Mouse (Mus musculus): ENCODE results near the gene Rbks. TPM values are rescaled to one million over a fixed set of nuclear protein-coding genes. Genes with fewer than 3 reads are reported as not detected.
"Not testable (repeated sequence)": the region's sequence is repeated elsewhere in the genome, so short reads cannot be mapped to it uniquely, and the experiment has no call there.

Rbks gene
- polyA plus RNA-seq, 1 experiment from 2014 or later = 8.0 TPM

DNA sequence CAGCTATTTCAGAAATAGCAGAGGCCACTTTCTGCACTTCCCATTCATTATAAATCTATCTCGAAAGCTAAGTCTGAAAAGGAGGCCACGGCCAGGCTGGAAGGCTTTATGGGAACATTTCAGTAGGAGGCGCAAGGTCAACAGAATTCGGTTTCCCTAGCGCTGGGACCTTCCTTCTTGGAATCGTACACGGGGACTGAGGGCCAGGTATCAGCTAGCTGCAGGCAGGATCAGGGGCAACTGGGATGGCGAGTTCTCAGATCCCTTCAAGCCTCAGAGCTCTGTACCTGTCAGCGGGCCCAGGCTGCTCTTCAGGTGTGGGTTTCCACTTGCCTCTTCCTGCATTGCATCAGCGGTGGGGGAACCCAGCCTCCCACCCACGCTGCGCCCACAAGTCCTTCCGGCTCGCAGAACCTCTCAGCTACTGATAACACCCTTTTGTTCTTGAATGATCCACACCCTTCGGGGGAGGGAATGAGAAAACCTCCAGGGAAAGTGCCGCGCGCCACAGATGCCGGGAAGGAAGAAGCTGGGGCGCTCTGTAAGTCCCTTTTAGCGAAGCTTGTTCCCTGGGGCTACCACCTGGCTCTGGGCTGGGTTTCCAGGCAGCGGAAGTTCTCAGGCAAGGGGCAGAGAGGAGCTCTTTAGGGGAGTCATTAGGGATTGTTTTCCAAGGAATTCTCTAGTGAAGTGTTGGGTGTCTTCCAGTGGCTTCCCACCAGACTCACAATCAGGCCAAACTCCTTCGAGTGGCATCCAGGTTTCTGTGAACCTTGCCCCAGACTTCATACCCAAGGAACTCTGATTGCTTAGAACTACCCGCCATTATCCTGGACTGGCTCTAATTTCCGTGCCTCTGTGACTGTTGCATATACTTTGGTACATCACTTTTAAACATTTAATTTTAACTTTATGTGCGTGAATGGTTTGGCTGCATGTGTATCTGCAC lies 100.7 kb downstream of the Rbks start, which contains the start of gene Mrpl33:
Gene Mrpl33 (plus strand): TSS at position 455 of the 949 bp plus-strand sequence.
- H3K9me3 ChIP-seq = no peaks in the 10 kb centered on the region
- H3K4me1 ChIP-seq = peaks cover 6% of the 10 kb centered on the region; the same call in 1 of the 2 replicates
- H3K9ac ChIP-seq = peak within 1 kb of the TSS; percentile 0; the same call in 1 of the 2 replicates
- peak within 1 kb of the TSS; percentile 53 for H3K4me2 ChIP-seq
- WGBS = 7% methylated on average over 26 of the region's 26 CpGs
- H3K27me3 ChIP-seq (replicated peaks) = no peaks in the 10 kb centered on the region
- H3K4me3 ChIP-seq (replicated peaks) = peak within 1 kb of the TSS; percentile 31
- H3K36me3 ChIP-seq = no peaks in the 10 kb centered on the region
- peak within 1 kb of the TSS; percentile 83 for H3K27ac ChIP-seq
- ATAC-seq (ENCODE audit: insufficient read depth, low FRiP score, low read depth) = peak; percentile 79

DNA sequence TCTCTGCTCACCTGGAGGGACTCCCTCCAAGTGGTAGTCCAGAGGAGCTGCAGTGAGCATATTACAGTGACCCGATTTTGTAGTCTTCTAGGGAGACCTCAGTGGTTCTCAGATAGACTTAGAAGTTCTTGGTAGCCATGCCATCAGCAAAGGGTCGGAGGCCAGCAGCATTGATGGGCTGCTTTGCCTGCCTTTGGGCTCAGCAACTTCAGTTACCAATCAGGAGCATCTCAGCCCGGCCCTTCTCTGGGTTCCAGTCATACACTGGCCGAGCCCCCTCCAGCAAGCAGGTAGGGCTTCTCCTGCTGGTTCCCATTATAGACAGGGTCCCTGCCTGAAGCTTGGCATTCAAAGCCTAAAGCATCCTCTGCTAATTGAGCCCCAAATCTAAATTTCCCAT lies 101.6 kb downstream of the Rbks start:
- Histone ChIP-seq H3K4me3 (replicated peaks) (no peak overlapping the region), H3K4me1 (peaks cover 6% of the 10 kb centered on the region; the same call in 1 of the 2 replicates), H3K27ac (peak overlapping the region; percentile 83), H3K27me3 (replicated peaks) (no peaks in the 10 kb centered on the region), H3K36me3 (no peaks in the 10 kb centered on the region), H3K4me2 (peak overlapping the region; percentile 53), H3K9me3 (no peaks in the 10 kb centered on the region), H3K9ac (no peak overlapping the region)
- WGBS = 68% methylated on average over 4 of the region's 4 CpGs
- ATAC-seq (ENCODE audit: insufficient read depth, low FRiP score, low read depth) = no peak

- Histone ChIP-seq H3K4me1 (peaks cover 6% of the 10 kb centered on the region; the same call in 1 of the 2 replicates), H3K27ac (no peak overlapping the region), H3K4me3 (replicated peaks) (no peak overlapping the region), H3K27me3 (replicated peaks) (no peaks in the 10 kb centered on the region), H3K4me2 (no peak overlapping the region), H3K9ac (no peak overlapping the region), H3K36me3 (no peaks in the 10 kb centered on the region), H3K9me3 (no peaks in the 10 kb centered on the region)
- WGBS = 91% methylated on average over 7 of the region's 7 CpGs
- no peak for ATAC-seq (ENCODE audit: insufficient read depth, low FRiP score, low read depth)
These were observed 106.3 kb downstream of the Rbks start for GRCm38 (mm10) chr5:31591122-31591521.

- Histone ChIP-seq H3K4me1 (0 out of 2 replicates have a peak, but pooled peaks cover 3% of the 10 kb centered on the region), H3K36me3 (no peaks in the 10 kb centered on the region), H3K9ac (no peak overlapping the region), H3K4me3 (replicated peaks) (no peak overlapping the region), H3K4me2 (no peak overlapping the region), H3K27ac (no peak overlapping the region), H3K27me3 (replicated peaks) (no peaks in the 10 kb centered on the region), H3K9me3 (no peaks in the 10 kb centered on the region)
- ATAC-seq (ENCODE audit: insufficient read depth, low FRiP score, low read depth) = peak; percentile 50; the same call in 1 of the 2 replicates
- WGBS = 66% methylated on average over 14 of the region's 14 CpGs
These were observed 107.6 kb downstream of the Rbks start for GRCm38 (mm10) chr5:31589711-31590319.

GRCm38 (mm10) chr5:31588672-31589071 lies 108.8 kb downstream of the Rbks start:
- not testable (repeated sequence) for H3K9ac ChIP-seq; H3K9me3 ChIP-seq; H3K27ac ChIP-seq; H3K27me3 ChIP-seq (replicated peaks); H3K36me3 ChIP-seq; H3K4me2 ChIP-seq; H3K4me3 ChIP-seq (replicated peaks); ATAC-seq (ENCODE audit: insufficient read depth, low FRiP score, low read depth); H3K4me1 ChIP-seq
- 87% methylated on average over 8 of the region's 8 CpGs for WGBS

GRCm38 (mm10) chr5:31588016-31588415 lies 109.4 kb downstream of the Rbks start:
- no peaks in the 10 kb centered on the region for H3K9me3 ChIP-seq
- no peak overlapping the region for H3K4me3 ChIP-seq (replicated peaks)
- H3K9ac ChIP-seq = no peak overlapping the region
- no peak for ATAC-seq (ENCODE audit: insufficient read depth, low FRiP score, low read depth)
- H3K27ac ChIP-seq = no peak overlapping the region
- H3K36me3 ChIP-seq = no peaks in the 10 kb centered on the region
- no peaks in the 10 kb centered on the region for H3K27me3 ChIP-seq (replicated peaks)
- WGBS = 75% methylated on average over 2 of the region's 2 CpGs
- H3K4me1 ChIP-seq = 0 out of 2 replicates have a peak, but pooled peaks cover 3% of the 10 kb centered on the region
- no peak overlapping the region for H3K4me2 ChIP-seq

- Histone ChIP-seq H3K4me1 (0 out of 2 replicates have a peak, but pooled peaks cover 3% of the 10 kb centered on the region), H3K36me3 (no peaks in the 10 kb centered on the region), H3K27me3 (replicated peaks) (no peaks in the 10 kb centered on the region), H3K9me3 (no peaks in the 10 kb centered on the region), H3K9ac (no peak overlapping the region), H3K4me2 (no peak overlapping the region), H3K27ac (no peak overlapping the region), H3K4me3 (replicated peaks) (no peak overlapping the region)
- WGBS = 85% methylated on average over 4 of the region's 4 CpGs
- no peak for ATAC-seq (ENCODE audit: insufficient read depth, low FRiP score, low read depth)
These were observed 111.9 kb downstream of the Rbks start for GRCm38 (mm10) chr5:31585526-31585925.

DNA sequence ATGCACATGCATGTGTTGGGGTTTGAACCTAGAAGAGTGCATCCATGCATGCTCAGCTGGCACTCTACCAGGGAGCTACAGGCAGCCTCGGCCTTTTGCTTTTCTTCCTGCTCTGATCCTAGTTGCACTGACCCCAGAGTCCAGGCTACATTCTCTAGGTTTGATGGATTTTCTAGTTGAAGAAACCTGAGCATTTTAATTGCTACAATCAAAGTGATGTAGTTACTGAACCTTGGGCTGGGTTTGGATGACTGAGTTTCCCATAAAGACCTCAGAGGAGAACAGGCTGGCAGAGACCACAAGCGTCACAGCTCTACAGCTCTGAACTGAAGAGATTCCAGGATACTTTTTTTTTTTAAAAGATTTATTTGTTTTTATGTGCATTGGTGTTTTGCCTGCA lies 114.2 kb downstream of the Rbks start:
- ATAC-seq (ENCODE audit: insufficient read depth, low FRiP score, low read depth) = no peak
- Histone ChIP-seq H3K4me2 (no peak overlapping the region), H3K9me3 (no peaks in the 10 kb centered on the region), H3K36me3 (no peaks in the 10 kb centered on the region), H3K4me1 (no peaks in the 10 kb centered on the region), H3K27ac (no peak overlapping the region), H3K9ac (no peak overlapping the region), H3K4me3 (replicated peaks) (no peak overlapping the region), H3K27me3 (replicated peaks) (no peaks in the 10 kb centered on the region)
- 82% methylated on average over 2 of the region's 2 CpGs for WGBS

DNA sequence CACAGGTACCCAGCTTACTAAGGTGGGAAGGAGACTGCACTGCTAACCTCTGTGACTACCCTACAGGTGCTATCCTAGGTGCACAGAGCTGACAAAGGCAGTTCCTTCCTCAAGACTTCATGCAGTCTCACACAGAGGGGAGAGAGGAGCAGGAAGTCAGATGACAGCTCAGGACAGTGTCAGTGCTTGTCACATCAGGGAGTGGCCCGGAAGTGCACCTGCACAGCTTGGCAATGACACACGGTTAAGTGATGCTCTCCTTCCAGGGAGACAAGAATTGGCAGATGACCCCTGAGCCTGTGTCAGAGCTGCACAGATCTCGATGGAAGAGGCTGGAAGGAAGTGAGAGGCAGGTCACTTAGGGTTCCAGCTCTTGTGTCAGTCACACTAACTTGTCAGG lies 115.5 kb downstream of the Rbks start:
- WGBS = 73% methylated on average over 3 of the region's 3 CpGs
- H3K9me3 ChIP-seq = no peaks in the 10 kb centered on the region
- no peak overlapping the region for H3K4me3 ChIP-seq (replicated peaks)
- H3K4me1 ChIP-seq = no peaks in the 10 kb centered on the region
- no peaks in the 10 kb centered on the region for H3K27me3 ChIP-seq (replicated peaks)
- no peak overlapping the region for H3K9ac ChIP-seq
- H3K4me2 ChIP-seq = no peak overlapping the region
- no peaks in the 10 kb centered on the region for H3K36me3 ChIP-seq
- no peak for ATAC-seq (ENCODE audit: insufficient read depth, low FRiP score, low read depth)
- H3K27ac ChIP-seq = no peak overlapping the region

DNA sequence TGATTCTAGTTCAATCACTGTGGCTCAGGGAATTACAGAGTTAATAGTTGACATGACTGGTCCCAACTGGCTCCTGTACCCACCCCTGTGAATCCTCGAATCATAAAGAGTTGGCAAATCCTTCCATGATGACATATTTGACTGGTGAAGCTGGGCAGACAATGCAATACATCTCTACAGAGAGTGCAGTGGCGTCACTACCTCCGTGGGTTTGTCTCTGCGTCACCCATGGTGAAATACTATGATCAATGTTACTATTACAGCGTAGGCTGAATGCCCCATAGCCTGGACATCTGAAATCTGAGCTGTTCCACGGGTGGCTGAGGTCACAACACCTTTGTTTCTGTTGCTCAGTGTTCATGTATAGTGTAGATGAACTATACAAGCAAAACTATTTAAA lies 116.2 kb downstream of the Rbks start:
- Histone ChIP-seq H3K4me1 (no peaks in the 10 kb centered on the region), H3K27me3 (replicated peaks) (no peaks in the 10 kb centered on the region), H3K27ac (no peak overlapping the region), H3K4me3 (replicated peaks) (no peak overlapping the region), H3K4me2 (no peak overlapping the region), H3K9me3 (no peaks in the 10 kb centered on the region), H3K9ac (no peak overlapping the region), H3K36me3 (no peaks in the 10 kb centered on the region)
- 66% methylated on average over 6 of the region's 6 CpGs for WGBS
- no peak for ATAC-seq (ENCODE audit: insufficient read depth, low FRiP score, low read depth)

- Histone ChIP-seq H3K4me2 (no peak overlapping the region), H3K9ac (no peak overlapping the region), H3K36me3 (no peaks in the 10 kb centered on the region), H3K4me3 (replicated peaks) (no peak overlapping the region), H3K4me1 (0 out of 2 replicates have a peak, but pooled peaks cover 2% of the 10 kb centered on the region), H3K27me3 (replicated peaks) (no peaks in the 10 kb centered on the region), H3K9me3 (no peaks in the 10 kb centered on the region), H3K27ac (no peak overlapping the region)
- WGBS = 65% methylated on average over 7 of the region's 7 CpGs
- 0 out of 2 replicates have a peak, but pooled peaks have one; percentile 63 for ATAC-seq (ENCODE audit: insufficient read depth, low FRiP score, low read depth)
These were observed 120.9 kb downstream of the Rbks start for GRCm38 (mm10) chr5:31576539-31576975.

Measured in stomach, embryonic 15.5 days (tissue).